Mouse (Mus musculus): ENCODE measurements around the gene Pom121.

Pom121 gene

DNA sequence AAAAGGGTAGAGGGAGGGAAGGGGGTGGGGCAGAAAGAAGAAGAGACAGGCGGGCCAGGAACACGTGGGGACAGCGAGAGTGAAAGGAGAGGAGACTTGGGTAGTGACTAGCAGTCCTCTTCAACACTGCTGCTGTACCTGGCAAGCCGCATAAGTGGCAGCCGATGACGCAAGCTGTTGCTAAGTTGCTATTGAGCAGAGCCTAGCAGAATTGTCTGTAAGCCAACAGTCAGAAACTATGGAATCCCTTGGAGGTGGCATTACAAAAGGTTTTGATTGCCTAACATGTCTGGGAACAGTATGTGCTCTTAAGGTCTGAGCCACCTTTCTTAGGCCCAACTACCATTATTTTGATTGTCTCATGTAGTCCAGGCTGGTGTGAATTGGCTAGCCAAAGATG lies 26.0 kb downstream of the Pom121 start:
- DNase-seq (ENCODE audit: low read depth) = no peak

DNA sequence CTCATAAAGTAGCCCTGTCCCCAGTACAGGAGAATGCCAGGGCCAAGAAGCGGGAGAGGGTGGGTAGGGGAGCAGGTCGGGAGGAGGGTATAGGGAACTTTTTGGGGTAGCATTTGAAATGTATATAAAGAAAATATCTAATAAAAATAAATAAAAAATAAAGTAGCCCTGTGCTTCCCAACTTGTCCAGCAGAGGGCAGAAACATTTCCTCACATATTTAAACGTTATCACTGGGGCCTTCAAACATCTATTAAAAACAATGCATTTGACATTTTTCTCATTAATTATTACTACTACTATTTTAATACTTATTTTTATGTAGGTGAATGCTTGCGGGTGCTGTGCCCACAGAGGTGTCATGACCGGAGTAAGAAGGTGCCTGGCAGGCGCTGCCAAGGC lies 26.5 kb downstream of the Pom121 start:
- no peak for DNase-seq (ENCODE audit: low read depth)

DNA sequence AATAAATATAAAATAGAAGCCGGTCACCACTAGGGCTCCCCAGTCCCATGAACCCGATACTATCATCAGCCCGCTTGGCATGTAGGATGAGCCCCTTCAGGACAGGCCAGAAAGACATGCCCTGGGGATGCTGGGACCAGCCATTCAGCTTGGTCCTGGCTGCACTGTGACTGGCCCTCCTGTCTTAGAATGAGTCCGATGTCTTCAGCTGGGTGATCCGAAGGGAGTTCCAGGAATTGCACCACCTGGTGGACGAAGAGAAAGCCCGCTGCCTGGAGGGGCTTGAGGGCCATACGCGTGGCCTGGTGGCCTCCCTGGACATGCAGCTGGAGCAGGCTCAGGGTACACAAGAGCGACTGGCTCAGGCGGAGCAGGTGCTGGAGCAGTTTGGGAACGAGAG lies 30.8 kb downstream of the Pom121 start:
- peak; percentile 42 for DNase-seq (ENCODE audit: low read depth)

DNA sequence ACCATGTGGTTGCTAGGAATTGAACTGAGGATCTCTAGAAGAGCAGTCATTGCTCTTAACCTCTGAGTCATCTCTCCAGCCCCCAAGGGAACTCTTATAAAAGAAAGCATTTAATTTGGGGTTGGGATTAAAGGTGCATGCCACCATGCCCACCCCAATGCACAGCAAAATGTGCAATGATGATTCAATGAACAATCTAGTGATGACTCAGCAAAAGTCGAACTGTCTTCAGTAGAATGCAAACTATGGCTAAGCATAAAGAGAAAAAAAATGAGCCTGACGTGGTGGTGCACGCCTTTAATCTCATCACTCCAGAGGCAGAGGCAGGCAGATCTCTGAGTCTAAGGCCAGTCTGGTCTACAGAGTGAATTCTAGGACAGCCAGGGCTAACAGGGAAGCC lies 31.8 kb downstream of the Pom121 start:
- no peak for DNase-seq (ENCODE audit: low read depth)

DNA sequence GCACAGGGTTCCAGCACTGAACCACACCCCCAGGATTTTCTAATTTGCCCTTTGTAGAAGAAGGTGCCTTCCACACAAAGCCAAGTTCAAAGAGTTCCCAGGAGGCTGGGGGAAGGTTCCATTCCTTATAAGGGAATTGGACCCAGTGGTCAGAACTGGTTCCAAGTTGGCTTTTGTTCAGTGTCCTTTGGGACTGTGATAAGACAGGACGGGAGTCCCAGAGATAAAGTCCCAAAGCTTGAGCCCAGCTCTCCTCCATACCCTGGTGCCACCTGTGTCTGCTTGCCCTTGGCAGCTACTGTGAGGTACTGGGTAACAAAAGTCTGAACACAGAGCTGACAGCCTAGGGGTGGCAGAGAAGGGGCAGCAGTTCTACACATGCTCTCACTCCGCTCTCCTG lies 34.6 kb downstream of the Pom121 start:
- DNase-seq (ENCODE audit: low read depth) = no peak

DNA sequence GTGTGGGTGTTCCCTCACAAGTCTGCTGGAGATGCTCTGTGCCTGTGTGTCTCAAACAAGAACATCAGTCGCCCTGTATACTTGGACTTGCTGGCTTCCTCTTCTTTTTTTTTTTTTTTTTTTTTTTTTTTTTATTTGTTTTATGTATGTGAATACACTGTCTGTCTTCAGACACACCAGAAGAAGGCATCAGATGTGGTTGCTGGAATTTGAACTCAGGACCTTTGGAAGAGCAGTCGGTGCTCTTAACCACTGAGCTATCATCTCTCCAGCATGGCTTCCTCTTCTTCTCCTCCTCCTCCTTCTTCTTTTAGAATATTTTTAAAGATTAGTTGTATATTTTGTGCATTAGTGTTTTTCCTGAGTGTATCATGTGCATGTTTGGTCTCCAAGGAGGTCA lies 36.8 kb downstream of the Pom121 start:
- DNase-seq (ENCODE audit: low read depth) = no peak

DNA sequence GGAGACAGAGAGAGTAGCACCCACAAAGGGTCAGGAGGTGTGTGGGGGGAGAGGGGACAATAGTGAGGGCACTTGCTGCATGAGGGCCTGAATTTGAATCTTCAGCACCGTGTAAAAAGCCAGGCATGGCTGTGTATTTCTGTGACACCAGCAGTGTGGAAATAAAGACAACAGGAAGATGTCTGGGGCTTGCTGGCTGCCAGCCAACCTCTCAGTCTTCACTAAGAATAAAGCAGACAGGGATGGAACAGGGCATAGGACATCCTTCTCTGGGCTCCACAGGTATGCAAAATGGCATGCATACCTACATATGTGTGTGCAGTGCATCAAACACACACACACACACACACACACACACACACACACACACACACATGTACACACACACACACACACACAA lies 38.3 kb downstream of the Pom121 start:
- no peak for DNase-seq (ENCODE audit: low read depth)

DNA sequence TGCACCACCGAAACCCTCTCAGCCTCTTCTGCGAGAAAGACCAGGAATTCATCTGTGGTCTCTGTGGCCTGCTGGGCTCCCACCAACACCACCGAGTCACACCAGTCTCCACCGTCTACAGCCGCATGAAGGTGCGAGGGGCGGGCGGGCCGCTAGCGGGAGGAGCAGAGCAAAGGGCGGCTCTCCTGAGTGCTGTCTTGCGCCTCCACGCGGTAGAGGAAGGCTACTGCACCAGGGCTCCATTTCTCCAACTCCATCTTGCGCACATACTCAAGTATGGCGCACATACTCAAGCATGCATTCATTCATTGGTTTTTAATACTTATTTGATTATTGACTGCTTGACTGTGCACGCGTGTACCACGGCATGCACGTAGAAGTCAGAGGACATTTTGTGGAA lies 40.8 kb downstream of the Pom121 start:
- peak; percentile 45 for DNase-seq (ENCODE audit: low read depth)

DNA sequence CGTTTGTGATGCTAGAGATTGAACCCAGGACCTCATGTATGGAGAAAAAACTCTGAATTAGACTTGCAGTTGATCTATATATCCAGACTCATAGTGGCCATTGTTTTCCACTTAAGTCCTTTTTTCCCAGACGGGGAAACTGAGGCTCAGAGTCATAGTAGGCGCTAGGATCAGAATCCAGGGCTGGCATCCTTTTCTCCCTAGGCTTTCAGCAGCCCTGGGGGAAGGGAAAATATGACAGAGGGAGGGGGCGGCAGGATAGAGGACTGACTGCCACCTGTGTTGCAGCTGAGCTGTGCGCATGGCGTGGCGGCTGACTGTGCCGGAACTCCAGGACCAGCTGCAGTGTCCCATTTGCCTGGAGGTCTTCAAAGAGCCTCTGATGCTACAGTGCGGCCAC lies 41.4 kb downstream of the Pom121 start, which contains the start of gene Trim50:
TSS of gene Trim50 (plus strand) at position 301 of the 400 bp plus-strand sequence.
- no peak for DNase-seq (ENCODE audit: low read depth)

DNA sequence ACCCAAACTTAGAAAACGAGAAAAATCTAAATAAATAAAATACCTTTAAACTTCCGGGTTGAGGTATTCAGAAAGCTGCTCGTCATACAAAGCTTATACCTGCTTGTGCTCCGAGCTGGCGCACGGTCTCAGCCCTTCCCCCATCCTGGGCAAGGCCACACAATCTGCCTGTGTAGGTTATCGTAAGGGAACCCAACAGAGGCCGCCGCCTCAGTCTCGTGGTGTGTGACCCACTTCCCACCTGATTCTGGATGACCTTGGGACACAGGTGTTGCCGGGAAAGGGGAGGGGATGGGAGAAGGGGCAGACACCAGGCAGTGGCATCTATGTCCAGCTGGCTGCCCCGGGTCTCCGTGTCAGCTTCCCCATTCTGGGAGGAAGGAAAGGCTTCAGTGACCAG lies 42.7 kb downstream of the Pom121 start:
- DNase-seq (ENCODE audit: low read depth) = no peak

DNA sequence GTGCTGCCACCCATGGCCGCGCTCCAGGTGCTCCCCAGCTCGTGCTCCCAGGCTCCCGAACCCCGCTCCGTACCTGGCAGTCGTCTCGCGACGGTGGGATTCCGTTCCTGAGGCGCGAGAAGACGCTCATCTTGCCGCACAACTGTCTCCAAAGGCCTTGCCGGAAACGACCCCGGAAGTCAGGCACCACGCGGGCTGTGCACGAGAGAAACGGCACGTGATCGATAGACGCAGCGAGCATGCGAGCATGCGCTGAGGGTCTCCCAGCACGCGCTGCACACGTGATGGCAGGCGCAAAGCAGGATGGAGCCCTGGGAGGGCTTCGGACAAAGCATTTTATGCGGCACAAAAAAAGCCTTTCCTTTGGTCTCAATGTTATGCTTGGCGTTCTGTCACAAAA lies 44.5 kb downstream of the Pom121 start, which contains the start of gene Fkbp6:
TSS of gene Fkbp6 (minus strand) at position 183 of the 400 bp plus-strand sequence.
- no peak for DNase-seq (ENCODE audit: low read depth)

DNA sequence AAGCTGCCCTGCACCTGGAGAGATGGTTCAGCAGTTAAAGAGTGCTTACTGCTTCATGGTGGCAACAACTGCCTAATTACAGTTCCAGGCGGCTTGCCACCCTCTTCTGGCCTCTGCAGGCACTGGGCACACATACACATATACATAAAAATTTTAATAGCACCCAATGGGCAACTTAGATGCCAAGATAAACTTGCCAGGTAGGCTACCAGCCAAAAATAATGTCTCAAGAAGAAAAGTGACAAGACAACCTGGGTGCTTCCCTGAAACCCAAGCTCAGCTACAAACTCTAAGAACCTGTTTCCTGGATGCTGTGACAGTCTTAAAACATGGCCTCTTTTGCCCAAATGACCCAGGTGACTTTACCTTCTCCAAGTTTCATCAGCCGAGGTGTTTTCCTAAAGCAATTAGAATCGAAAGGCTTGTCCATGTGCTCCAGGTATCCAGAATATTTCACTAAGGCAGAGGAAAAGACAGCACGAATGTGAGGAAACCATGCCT lies 46.8 kb downstream of the Pom121 start:
- DNase-seq (ENCODE audit: low read depth) = no peak

DNA sequence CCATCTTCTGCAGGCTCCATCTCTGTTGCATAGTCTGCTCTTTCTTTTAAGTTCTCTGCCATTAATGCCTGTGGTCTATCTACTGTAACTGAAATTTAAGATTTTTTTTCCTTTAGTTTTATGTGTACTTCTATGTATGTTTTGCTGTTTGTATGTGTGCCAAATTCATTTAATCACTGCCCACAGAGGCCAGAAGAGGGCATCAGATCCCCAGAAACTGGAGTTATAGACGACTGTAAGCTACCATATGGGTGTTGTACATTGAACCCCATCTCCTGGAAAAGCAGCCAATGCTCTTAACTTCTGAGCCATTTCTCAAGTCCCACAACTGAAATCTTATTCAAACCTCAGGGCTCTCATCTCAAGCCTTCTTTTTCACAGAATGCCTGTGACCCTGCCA lies 47.9 kb downstream of the Pom121 start:
- DNase-seq (ENCODE audit: low read depth) = no peak

DNA sequence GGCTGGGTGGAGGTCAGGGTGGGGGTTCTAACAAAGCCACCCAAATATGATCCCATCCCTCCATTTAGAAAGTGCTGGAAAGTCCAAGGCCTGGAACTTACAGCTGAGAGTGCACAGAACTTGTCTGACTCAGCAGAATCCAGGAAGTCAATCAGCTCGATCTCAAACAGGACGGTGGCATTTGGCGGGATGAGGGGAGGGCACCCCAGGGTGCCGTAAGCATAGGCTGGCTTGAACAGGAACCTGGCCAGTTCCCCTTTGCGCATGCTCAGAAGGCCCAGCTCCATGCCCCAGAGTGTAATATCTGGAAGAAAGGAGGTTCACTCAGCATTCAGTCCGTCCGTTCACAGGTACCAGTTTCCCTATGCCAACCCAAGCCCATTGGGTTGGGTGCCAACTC lies 48.4 kb downstream of the Pom121 start:
- DNase-seq (ENCODE audit: low read depth) = no peak

DNA sequence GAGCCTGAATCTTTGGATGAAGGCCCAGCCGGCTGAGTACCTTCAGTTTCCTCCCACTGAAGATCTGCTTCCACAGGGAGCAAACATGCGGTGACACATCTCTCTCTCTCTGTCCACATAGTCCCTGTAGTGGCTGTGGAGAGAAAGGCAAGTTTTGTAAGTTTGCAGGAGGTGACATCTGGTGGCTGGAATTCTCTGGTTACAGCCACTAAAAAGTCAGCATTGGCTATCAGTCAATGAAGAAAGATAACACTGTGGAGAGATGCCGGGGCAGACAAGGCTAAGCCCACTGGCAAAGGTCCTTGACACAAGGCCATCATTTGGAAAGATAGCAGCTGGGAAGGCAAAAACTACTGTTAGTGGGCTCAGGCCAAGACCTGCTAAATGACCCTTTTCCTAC lies 56.8 kb downstream of the Pom121 start:
- DNase-seq (ENCODE audit: low read depth) = no peak

DNA sequence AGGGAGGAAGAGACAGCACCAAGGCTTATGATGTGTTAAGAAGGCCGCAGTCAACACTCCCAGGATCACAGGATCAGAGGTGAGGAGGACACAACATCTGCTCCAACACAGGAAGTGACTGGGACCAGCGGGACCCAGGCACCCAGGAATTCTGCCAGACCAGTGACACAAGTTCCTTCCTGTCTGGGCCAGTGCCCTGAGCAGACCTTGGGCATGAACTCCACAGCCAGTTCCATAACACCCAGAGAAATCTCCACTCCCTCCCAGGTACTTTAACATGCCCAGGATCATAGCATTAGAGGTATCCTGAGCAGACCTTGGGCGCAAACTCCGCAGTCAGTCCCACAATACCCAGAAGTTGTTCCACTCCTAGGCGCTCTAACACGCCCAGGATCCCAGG lies 63.2 kb downstream of the Pom121 start:
- no peak for DNase-seq (ENCODE audit: low read depth)

DNA sequence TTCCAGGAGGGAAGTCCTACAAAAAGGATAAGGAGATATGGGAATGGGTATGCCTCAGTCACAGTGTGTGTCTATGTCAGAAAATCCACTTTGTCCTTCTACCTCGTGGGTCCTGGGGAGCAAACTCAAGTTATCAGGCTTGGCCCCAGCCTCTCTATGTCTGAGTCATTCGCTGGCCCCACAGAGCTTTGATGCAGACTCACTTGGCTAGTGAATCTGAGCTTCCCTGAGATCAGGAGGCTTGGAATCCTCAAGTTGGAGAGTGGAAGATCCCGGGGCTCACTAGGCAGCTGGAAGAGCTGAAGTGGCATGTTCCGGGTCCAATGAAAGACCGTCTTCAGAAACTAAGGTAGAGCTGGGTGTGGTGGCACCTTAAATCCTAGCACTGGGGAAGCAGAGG lies 64.1 kb downstream of the Pom121 start:
- DNase-seq (ENCODE audit: low read depth) = no peak

DNA sequence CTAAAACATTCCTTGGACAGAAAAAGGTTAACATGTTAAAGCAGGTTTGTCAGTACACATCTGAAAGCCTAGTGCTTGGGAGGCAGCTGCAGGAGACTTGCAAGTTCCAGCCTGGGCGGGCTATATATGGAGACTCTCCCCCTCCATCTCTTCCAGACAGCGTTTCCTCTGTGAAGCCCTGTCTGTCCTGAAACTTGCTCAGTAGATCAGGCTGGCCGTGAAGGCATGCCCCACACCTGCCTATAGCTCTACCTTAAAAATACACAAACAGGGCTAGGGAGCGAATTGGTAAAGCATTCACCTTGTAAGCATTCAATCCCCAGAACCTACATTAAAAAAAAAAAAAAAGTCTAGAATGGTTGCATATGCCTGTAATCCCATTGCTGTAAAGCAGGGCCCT lies 64.9 kb downstream of the Pom121 start:
- no peak for DNase-seq (ENCODE audit: low read depth)
